ENCODE assay signal across 9 mouse cellular contexts in the genomic region with DNA sequence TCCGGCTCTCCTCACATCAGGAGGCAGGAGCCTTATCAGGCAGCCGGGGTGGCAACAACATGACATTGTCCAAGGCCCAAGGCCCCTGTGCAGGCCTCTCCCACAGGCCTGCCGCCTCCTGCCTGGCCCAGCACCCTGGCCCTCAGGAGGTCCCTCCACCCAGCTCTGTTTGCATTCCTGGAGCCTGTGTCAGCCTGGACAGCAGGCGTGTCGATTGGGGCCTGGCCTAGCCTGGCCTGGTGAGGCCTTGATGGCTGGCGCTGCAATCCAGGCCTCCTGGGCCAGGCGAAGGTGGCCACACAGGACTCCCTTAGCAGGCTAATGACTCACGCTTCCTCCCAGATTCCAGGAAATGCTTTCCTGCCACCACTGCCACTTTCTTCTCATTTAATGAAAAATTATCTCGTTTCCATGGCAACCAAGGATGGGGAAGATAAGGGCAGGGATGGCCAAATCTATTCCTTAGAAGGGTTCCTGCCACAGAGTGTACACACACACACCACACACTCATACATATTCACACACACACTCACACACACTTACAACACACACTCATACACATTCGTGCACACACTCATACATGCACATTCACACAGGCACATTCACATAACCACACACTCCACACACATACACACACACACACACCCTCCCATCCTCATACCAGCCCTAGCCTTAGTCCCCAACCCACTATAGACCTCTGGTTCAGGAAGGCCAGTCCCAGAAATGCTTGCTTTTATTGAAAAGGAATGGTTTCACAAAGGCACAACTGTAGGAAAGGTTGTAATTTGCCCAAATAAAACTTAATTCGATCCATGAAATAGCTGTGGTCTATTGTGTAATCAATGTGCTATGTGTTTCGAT.
DNase-seq lines count a peak whose midpoint lies in the region; ATAC-seq and TF ChIP-seq lines count a peak whose summit lies in the region.
"Had no signal": no experiment of that assay in that cellular context is flagged by ENCODE, and none has a peak within 500 bp of the region (broad histone marks: within the 10 kb centered on the region; RNA-seq: fewer than 3 reads in every experiment).

No protein-coding gene starts in this region.

- peak overlapping the region; percentile 45 for H3K9ac ChIP-seq in limb, embryonic 14.5 days (ENCODE audit: low read depth, low read length, severe bottlenecking)

- H3K9me3 ChIP-seq in limb, embryonic 14.5 days (ENCODE audit: control insufficient read depth, low read length) = no peaks in the 10 kb centered on the region

- H3K27me3 ChIP-seq in limb, embryonic 14.5 days (ENCODE audit: control insufficient read depth, insufficient read depth, low read length) = no peaks in the 10 kb centered on the region

- TF ChIP-seq POLR2A in bone marrow, adult 2 months (IDR thresholded peaks at IDR 0.05; ENCODE audit: borderline replicate concordance, control insufficient read depth, low read depth, low read length) = no peak
- no peak for TF ChIP-seq POLR2A in limb, embryonic 14.5 days (IDR thresholded peaks at IDR 0.05; ENCODE audit: borderline replicate concordance, extremely low read depth, insufficient read depth, insufficient read length)

- WGBS in bone marrow, adult 2 months = 68% methylated on average over 12 of the region's 12 CpGs
- 42% methylated on average over 12 of the region's 12 CpGs for WGBS in limb, embryonic 14.5 days

- TF ChIP-seq CTCF in bone marrow, adult 2 months (IDR thresholded peaks at IDR 0.05; ENCODE audit: control insufficient read depth, insufficient read depth, low read length) = no peak

- peak overlapping the region; percentile 9; the same call in 1 of the 2 replicates for H3K27ac ChIP-seq in bone marrow, adult 2 months (ENCODE audit: control insufficient read depth, insufficient read depth, low read depth, low read length, poor library complexity)
- peak overlapping the region; percentile 73 for H3K27ac ChIP-seq in limb, embryonic 14.5 days (replicated peaks; ENCODE audit: low read depth, low read length)

- peak; percentile 41 for DNase-seq in gastrocnemius, adult 18-20 months (ENCODE audit: low spot score)
- DNase-seq in gastrocnemius, postnatal 4 days (ENCODE audit: low spot score in 2 of 2) = no peak
- DNase-seq in heart, adult 9 months (ENCODE audit: low spot score in 2 of 2) = peak; percentile 60 to 62
- no peak for DNase-seq in limb, embryonic 14.5 days (ENCODE audit: low spot score)
- DNase-seq in telencephalon, adult 2 months (ENCODE audit: low read depth, low spot score) = peak; percentile 13
- DNase-seq in cerebellum, postnatal 36 days = no peak
- DNase-seq in cerebellum, postnatal 4 days (ENCODE audit: low spot score in 2 of 2) = no peak

- H3K4me1 ChIP-seq in bone marrow, adult 2 months (ENCODE audit: control insufficient read depth, insufficient read depth, low read length) = no peaks in the 10 kb centered on the region
- peaks cover 22% of the 10 kb centered on the region for H3K4me1 ChIP-seq in limb, embryonic 14.5 days (ENCODE audit: control insufficient read depth, insufficient read depth, low read length)

- H3K36me3 ChIP-seq in limb, embryonic 14.5 days (ENCODE audit: control insufficient read depth, insufficient read depth, low read length) = no peaks in the 10 kb centered on the region

- ATAC-seq in limb, embryonic 14.5 days (ENCODE audit: low FRiP score, low read depth) = peak; percentile 50

- H3K4me3 ChIP-seq in bone marrow, adult 2 months (replicated peaks; ENCODE audit: control insufficient read depth, low read depth, low read length) = no peak overlapping the region
- no peak overlapping the region for H3K4me3 ChIP-seq in limb, embryonic 14.5 days (replicated peaks; ENCODE audit: low read length)
- H3K4me3 ChIP-seq: erythroblast, embryonic 14.5 days had no signal

- H3K4me2 ChIP-seq in limb, embryonic 14.5 days (replicated peaks; ENCODE audit: low read depth, low read length, severe bottlenecking) = no peak overlapping the region

Comparison
In these comparisons a context has a peak if more than half of its experiments do, and no peak if none do; other contexts are left out.
1. DNase-seq: peak in gastrocnemius, adult 18-20 months (single experiment), heart, adult 9 months (2 of 2) and telencephalon, adult 2 months (single experiment); none in gastrocnemius, postnatal 4 days (0 of 2), limb, embryonic 14.5 days (single experiment), cerebellum, postnatal 36 days (0 of 2) and cerebellum, postnatal 4 days (0 of 2).